Mouse (Mus musculus): Measurements from ENCODE around the gene Gfra4. TPM values are rescaled to one million over a fixed set of nuclear protein-coding genes. Genes with fewer than 3 reads are reported as not detected.
A peak's percentile ranks its signal among the peaks of the same experiment; 100 is the strongest.

Gfra4 gene
- polyA plus RNA-seq, 1 experiment from 2014 or later: 3.2 TPM

GRCm38 (mm10) chr2:131030998-131031397 lies 11.9 kb downstream of the Gfra4 start:
- peaks cover 11% of the 10 kb centered on the region for H3K4me1 ChIP-seq
- H3K9me3 ChIP-seq: peaks cover 7% of the 10 kb centered on the region; the same call in 1 of the 2 replicates
- no peak overlapping the region for H3K4me2 ChIP-seq
- peaks cover 20% of the 10 kb centered on the region for H3K36me3 ChIP-seq
- H3K27me3 ChIP-seq (replicated peaks): peaks cover 9% of the 10 kb centered on the region; the same call in 1 of the 2 replicates
- H3K27ac ChIP-seq (replicated peaks): no peak overlapping the region
- no peak overlapping the region for H3K4me3 ChIP-seq
- WGBS: 73% methylated on average over 1 of the region's 1 CpGs
- ATAC-seq (ENCODE audit: extremely low read depth, insufficient number of reproducible peaks, low FRiP score, low TSS enrichment): no peak
- no peak overlapping the region for H3K9ac ChIP-seq

DNA sequence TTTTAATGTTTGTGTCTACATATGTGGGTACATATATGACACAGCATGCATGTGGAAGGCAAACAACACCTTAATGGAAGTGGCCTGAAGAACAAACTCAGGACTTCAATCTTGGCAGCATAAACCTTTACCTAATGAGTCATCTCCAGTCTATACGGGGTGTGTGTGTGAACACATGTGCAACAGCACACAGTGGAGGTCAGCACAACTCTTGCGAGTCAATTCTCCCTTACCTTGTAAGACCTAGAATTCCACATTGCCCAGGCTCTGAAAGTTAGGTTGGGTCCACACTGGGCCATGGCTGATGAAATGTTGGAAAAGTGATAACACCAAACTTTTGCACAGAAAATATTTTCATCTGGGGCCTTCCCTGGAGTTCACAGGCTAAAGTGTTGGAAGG lies 12.3 kb downstream of the Gfra4 start:
- H3K27ac ChIP-seq (replicated peaks): no peak overlapping the region
- ATAC-seq (ENCODE audit: extremely low read depth, insufficient number of reproducible peaks, low FRiP score, low TSS enrichment): no peak
- WGBS: 83% methylated on average over 2 of the region's 2 CpGs
- H3K4me2 ChIP-seq: no peak overlapping the region
- peaks cover 11% of the 10 kb centered on the region for H3K4me1 ChIP-seq
- H3K36me3 ChIP-seq: peaks cover 24% of the 10 kb centered on the region
- H3K9ac ChIP-seq: no peak overlapping the region
- 0 out of 2 replicates have a peak, but pooled peaks cover 5% of the 10 kb centered on the region for H3K27me3 ChIP-seq (replicated peaks)
- no peak overlapping the region for H3K4me3 ChIP-seq
- H3K9me3 ChIP-seq: peaks cover 7% of the 10 kb centered on the region; the same call in 1 of the 2 replicates

- H3K27ac ChIP-seq (replicated peaks): peak overlapping the region; percentile 53
- H3K36me3 ChIP-seq: peaks cover 32% of the 10 kb centered on the region
- no peaks in the 10 kb centered on the region for H3K27me3 ChIP-seq (replicated peaks)
- H3K9me3 ChIP-seq: peaks cover 7% of the 10 kb centered on the region; the same call in 1 of the 2 replicates
- no peak overlapping the region for H3K4me3 ChIP-seq
- no peak overlapping the region for H3K9ac ChIP-seq
- no peak overlapping the region for H3K4me2 ChIP-seq
- 42% methylated on average over 9 of the region's 9 CpGs for WGBS
- H3K4me1 ChIP-seq: peaks cover 11% of the 10 kb centered on the region
- ATAC-seq (ENCODE audit: extremely low read depth, insufficient number of reproducible peaks, low FRiP score, low TSS enrichment): no peak
Measured at GRCm38 (mm10) chr2:131029065-131029935, 13.6 kb downstream of the Gfra4 start.

GRCm38 (mm10) chr2:131026941-131027340 lies 15.9 kb downstream of the Gfra4 start:
- no peak overlapping the region for H3K4me3 ChIP-seq
- no peak overlapping the region for H3K4me2 ChIP-seq
- no peak overlapping the region for H3K9ac ChIP-seq
- H3K9me3 ChIP-seq: no peaks in the 10 kb centered on the region
- no peak overlapping the region for H3K27ac ChIP-seq (replicated peaks)
- peaks cover 54% of the 10 kb centered on the region for H3K36me3 ChIP-seq
- H3K27me3 ChIP-seq (replicated peaks): no peaks in the 10 kb centered on the region
- no peak for ATAC-seq (ENCODE audit: extremely low read depth, insufficient number of reproducible peaks, low FRiP score, low TSS enrichment)
- peaks cover 11% of the 10 kb centered on the region for H3K4me1 ChIP-seq
- 78% methylated on average over 3 of the region's 3 CpGs for WGBS

DNA sequence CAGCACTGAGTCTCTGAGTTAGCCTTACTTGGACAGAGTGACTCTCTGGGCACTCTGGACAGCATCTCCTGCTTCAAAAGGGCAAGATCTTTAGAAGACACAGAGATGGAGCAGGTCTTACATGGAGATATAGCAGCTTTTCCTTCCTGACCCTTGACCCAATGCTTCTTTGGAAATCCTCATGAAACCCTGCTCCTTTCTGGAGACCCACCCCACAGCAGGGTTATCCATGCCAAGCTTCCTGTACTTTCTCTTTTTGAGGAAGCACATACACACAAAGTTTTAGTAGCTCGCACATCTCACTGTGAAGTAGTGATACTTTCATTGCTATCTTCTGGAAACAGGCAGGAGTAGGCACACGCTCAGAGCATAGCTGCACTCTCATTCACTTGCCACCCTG lies 17.7 kb downstream of the Gfra4 start:
- no peak overlapping the region for H3K4me2 ChIP-seq
- peaks cover 69% of the 10 kb centered on the region for H3K36me3 ChIP-seq

DNA sequence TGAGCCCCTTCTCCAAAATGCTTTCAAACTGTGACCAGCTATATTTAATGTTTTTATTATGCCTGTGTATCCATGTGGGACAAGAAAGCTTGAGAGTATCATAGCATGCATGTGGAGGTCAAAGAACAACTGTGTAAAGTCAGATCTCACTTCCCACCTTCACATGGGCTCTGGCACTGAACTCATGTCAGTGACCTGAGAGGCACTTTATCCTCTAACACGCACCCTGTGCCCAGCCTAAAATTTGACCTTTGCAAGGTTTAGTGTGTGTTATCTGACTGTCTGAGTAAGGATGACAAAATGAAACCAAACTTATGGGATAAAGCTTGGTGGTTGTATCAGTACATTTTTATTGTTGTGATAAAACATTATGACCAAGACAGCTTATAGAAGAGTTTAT lies 32.3 kb downstream of the Gfra4 start:
- Histone ChIP-seq H3K36me3 (peaks cover 59% of the 10 kb centered on the region), H3K4me3 (no peak overlapping the region), H3K9me3 (peaks cover under 1% of the 10 kb centered on the region; the same call in 1 of the 2 replicates), H3K4me2 (no peak overlapping the region), H3K4me1 (no peaks in the 10 kb centered on the region), H3K27me3 (replicated peaks) (no peaks in the 10 kb centered on the region), H3K9ac (no peak overlapping the region), H3K27ac (replicated peaks) (no peak overlapping the region)
- no peak for ATAC-seq (ENCODE audit: extremely low read depth, insufficient number of reproducible peaks, low FRiP score, low TSS enrichment)
- 72% methylated on average over 1 of the region's 1 CpGs for WGBS

More for the DNA sequence above, 17.7 kb downstream of the Gfra4 start:
- WGBS: 72% methylated on average over 2 of the region's 2 CpGs
- Histone ChIP-seq H3K4me3 (no peak overlapping the region), H3K9me3 (no peaks in the 10 kb centered on the region), H3K4me1 (peaks cover 11% of the 10 kb centered on the region), H3K9ac (no peak overlapping the region), H3K27ac (replicated peaks) (no peak overlapping the region), H3K27me3 (replicated peaks) (no peaks in the 10 kb centered on the region)
- no peak for ATAC-seq (ENCODE audit: extremely low read depth, insufficient number of reproducible peaks, low FRiP score, low TSS enrichment)

DNA sequence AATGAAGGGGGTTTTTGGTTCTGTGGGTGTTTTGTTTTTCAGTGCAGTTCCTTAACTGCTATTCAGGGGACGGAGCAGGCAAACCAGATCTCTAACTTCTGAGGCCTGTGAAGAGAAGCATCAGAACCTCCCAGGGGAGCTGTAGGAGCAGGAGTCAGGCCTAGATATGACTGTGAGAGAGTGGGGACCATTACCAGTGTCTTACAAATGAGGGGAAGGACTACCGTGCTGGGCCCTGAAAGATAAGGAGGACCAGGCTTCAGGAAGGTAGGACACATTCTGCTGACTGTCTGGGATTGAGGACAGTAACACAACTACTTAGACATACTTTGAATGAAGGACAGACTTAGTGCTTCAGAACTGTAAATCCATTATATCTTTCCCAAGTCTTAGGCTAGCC lies 33.8 kb downstream of the Gfra4 start:
- Histone ChIP-seq H3K9ac (no peak overlapping the region), H3K27me3 (replicated peaks) (no peaks in the 10 kb centered on the region), H3K9me3 (no peaks in the 10 kb centered on the region), H3K4me2 (no peak overlapping the region), H3K4me1 (no peaks in the 10 kb centered on the region), H3K4me3 (no peak overlapping the region), H3K36me3 (peaks cover 59% of the 10 kb centered on the region), H3K27ac (replicated peaks) (no peak overlapping the region)
- ATAC-seq (ENCODE audit: extremely low read depth, insufficient number of reproducible peaks, low FRiP score, low TSS enrichment): no peak
- 70% methylated on average over 2 of the region's 2 CpGs for WGBS

- 91% methylated on average over 2 of the region's 2 CpGs for WGBS
- Histone ChIP-seq H3K9ac (no peak overlapping the region), H3K4me2 (no peak overlapping the region), H3K27ac (replicated peaks) (no peak overlapping the region), H3K27me3 (replicated peaks) (no peaks in the 10 kb centered on the region), H3K4me1 (no peaks in the 10 kb centered on the region), H3K9me3 (no peaks in the 10 kb centered on the region), H3K4me3 (no peak overlapping the region), H3K36me3 (peaks cover 48% of the 10 kb centered on the region)
- no peak for ATAC-seq (ENCODE audit: extremely low read depth, insufficient number of reproducible peaks, low FRiP score, low TSS enrichment)
Measured at GRCm38 (mm10) chr2:130992818-130993217, 50.1 kb downstream of the Gfra4 start.

Small RNA genes within 50 kb of the gene (microRNA-seq; reads per million reads assigned to microRNA genes)
- not detected for gene Mir6973b

Other genes starting within 250 kb of the Gfra4 start
- gene 4930402H24Rik, start 136.7 kb downstream of the Gfra4 start, polyA plus RNA-seq (2015; fragmentation: Nextera tagmentation; extraction: Ambion mirVana): 44.5 and 46.0 TPM in 2 replicates
- gene Atrn, start 136.6 kb downstream of the Gfra4 start, polyA plus RNA-seq (2015; fragmentation: Nextera tagmentation; extraction: Ambion mirVana): 3.7 and 4.7 TPM in 2 replicates
- gene Adam33, start 20.7 kb upstream of the Gfra4 start, polyA plus RNA-seq (2015; fragmentation: Nextera tagmentation; extraction: Ambion mirVana): 11.7 and 12.8 TPM in 2 replicates
- gene Siglec1, start 43.7 kb upstream of the Gfra4 start, polyA plus RNA-seq (2015; fragmentation: Nextera tagmentation; extraction: Ambion mirVana): 0.31 and 0.33 TPM in 2 replicates
- 8.1 and 8.4 TPM in 2 replicates for gene Hspa12b, start 84.2 kb upstream of the Gfra4 start, polyA plus RNA-seq (2015; fragmentation: Nextera tagmentation; extraction: Ambion mirVana)
- not detected in 2 replicates for gene Gm11037, start 90.4 kb upstream of the Gfra4 start, polyA plus RNA-seq (2015; fragmentation: Nextera tagmentation; extraction: Ambion mirVana)
- 69.0 and 71.4 TPM in 2 replicates for gene 1700037H04Rik, start 117.0 kb upstream of the Gfra4 start, polyA plus RNA-seq (2015; fragmentation: Nextera tagmentation; extraction: Ambion mirVana)
- gene Cenpb, start 137.0 kb upstream of the Gfra4 start, polyA plus RNA-seq (2015; fragmentation: Nextera tagmentation; extraction: Ambion mirVana): 6.8 and 7.0 TPM in 2 replicates
- gene Cdc25b, start 143.9 kb upstream of the Gfra4 start, polyA plus RNA-seq (2015; fragmentation: Nextera tagmentation; extraction: Ambion mirVana): 36.6 and 41.2 TPM in 2 replicates
- 1.3 and 1.5 TPM in 2 replicates for gene Spef1, start 144.2 kb upstream of the Gfra4 start, polyA plus RNA-seq (2015; fragmentation: Nextera tagmentation; extraction: Ambion mirVana)
- gene Ap5s1, start 164.0 kb upstream of the Gfra4 start, polyA plus RNA-seq (2015; fragmentation: Nextera tagmentation; extraction: Ambion mirVana): 32.0 and 35.2 TPM in 2 replicates
- 18.8 and 20.1 TPM in 2 replicates for gene Mavs, start 191.0 kb upstream of the Gfra4 start, polyA plus RNA-seq (2015; fragmentation: Nextera tagmentation; extraction: Ambion mirVana)
- gene Pank2, start 219.4 kb upstream of the Gfra4 start, polyA plus RNA-seq (2015; fragmentation: Nextera tagmentation; extraction: Ambion mirVana): 20.8 and 25.1 TPM in 2 replicates